Mouse (Mus musculus): ENCODE data around the gene Map4k3.
"Not testable (repeated sequence)": the region's sequence is repeated elsewhere in the genome, so short reads cannot be mapped to it uniquely, and the experiment has no call there.

Map4k3 gene

GRCm38 (mm10) chr17:80728062-80728858 lies at the start of gene Map4k3:
TSS of gene Map4k3 (minus strand) at chr17:80728485.
- peak; percentile 85 to 90 for DNase-seq

- no peak for DNase-seq
These were observed 49.3 kb upstream of the Map4k3 start for GRCm38 (mm10) chr17:80777581-80777980.

GRCm38 (mm10) chr17:80775178-80775788 lies 47.0 kb upstream of the Map4k3 start:
- DNase-seq = no peak

GRCm38 (mm10) chr17:80772545-80773453 lies 44.5 kb upstream of the Map4k3 start:
- no peak for DNase-seq

- DNase-seq = no peak
These were observed 41.8 kb upstream of the Map4k3 start for GRCm38 (mm10) chr17:80770065-80770464.

GRCm38 (mm10) chr17:80765204-80765603 lies 36.9 kb upstream of the Map4k3 start:
- no peak for DNase-seq

- DNase-seq = no peak
These were observed 34.9 kb upstream of the Map4k3 start for GRCm38 (mm10) chr17:80763065-80763681.

GRCm38 (mm10) chr17:80762391-80763040 lies 34.2 kb upstream of the Map4k3 start:
- DNase-seq = no peak

GRCm38 (mm10) chr17:80761191-80761590 lies 32.9 kb upstream of the Map4k3 start:
- not testable (repeated sequence) for DNase-seq

- no peak for DNase-seq
These were observed 32.3 kb upstream of the Map4k3 start for GRCm38 (mm10) chr17:80760344-80761145.

- DNase-seq = no peak
These were observed 27.8 kb upstream of the Map4k3 start for GRCm38 (mm10) chr17:80756043-80756442.

GRCm38 (mm10) chr17:80755076-80755871 lies 27.0 kb upstream of the Map4k3 start:
- no peak for DNase-seq

- DNase-seq = no peak
These were observed 26.3 kb upstream of the Map4k3 start for GRCm38 (mm10) chr17:80754589-80754988.

- no peak for DNase-seq
These were observed 24.2 kb upstream of the Map4k3 start for GRCm38 (mm10) chr17:80752466-80752865.

GRCm38 (mm10) chr17:80739421-80739820 lies 11.1 kb upstream of the Map4k3 start:
- no peak for DNase-seq

- no peak for DNase-seq
These were observed 6.4 kb upstream of the Map4k3 start for GRCm38 (mm10) chr17:80734700-80735099.

- DNase-seq = no peak
These were observed 5.0 kb upstream of the Map4k3 start for GRCm38 (mm10) chr17:80733121-80733800.

- DNase-seq = no peak
These were observed 4.0 kb upstream of the Map4k3 start for GRCm38 (mm10) chr17:80732256-80732655.

- not testable (repeated sequence) for DNase-seq
These were observed 2.0 kb upstream of the Map4k3 start for GRCm38 (mm10) chr17:80730283-80730682.

- DNase-seq = no peak
These were observed 1.5 kb upstream of the Map4k3 start for GRCm38 (mm10) chr17:80729825-80730224.

All from cerebellum, adult 18-20 months (tissue).